Mouse (Mus musculus) layer of hippocampus, adult 9-10 months (tissue): Measurements from ENCODE around the gene Tmem108.
A peak's percentile ranks its signal among the peaks of the same experiment; 100 is the strongest.

Experiments used
- DNase-seq: peaks from one replicate; pipeline ENCODE4 v3.0.0; 2022; ENCODE audit warnings: low spot score

Tmem108 gene

DNA sequence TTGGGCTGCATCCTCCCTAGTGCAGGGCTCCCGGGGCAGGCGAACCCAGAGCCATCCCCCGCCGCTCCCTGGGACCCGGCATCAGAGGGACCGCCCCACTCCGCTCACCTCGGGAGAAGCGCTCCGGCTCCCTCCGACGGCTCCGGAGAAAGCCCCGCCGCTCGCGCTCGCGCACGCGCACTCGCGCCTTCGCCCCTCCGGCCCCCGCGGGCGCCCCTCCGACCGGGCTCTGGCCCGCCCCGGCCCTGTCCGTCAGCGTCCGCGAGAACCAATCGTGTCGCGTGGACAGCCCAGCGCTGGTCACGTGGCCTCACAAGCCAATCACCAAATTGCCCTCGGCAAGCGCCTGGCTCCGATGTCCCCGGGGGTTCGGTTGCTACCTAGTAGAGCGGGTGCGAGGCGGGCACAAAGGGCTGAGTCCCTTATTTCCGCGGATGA is at the start of gene Tmem108:
Gene Tmem108 (minus strand): TSS at position 191 of the 438 bp plus-strand sequence.
- DNase-seq, result peak; percentile 69

DNA sequence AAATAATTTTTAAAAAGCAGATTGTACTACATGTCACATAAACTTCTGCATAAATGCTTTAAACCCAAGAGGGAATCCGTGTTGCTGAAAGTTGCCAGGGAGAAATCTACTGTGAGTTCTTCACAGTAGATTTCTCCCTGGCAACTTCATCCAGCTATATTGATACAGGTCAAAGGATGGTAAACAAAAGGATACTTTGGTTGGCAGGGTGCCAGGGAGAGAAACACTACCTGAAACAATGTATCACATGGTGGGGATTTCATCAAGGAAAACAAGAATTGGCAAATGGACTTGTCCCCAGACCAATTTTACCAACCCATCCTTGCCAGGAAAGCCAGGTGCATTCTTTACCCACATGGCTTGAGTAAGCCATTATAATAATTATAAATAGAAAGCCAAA is 27.4 kb upstream of the Tmem108 start:
- no peak for DNase-seq

DNA sequence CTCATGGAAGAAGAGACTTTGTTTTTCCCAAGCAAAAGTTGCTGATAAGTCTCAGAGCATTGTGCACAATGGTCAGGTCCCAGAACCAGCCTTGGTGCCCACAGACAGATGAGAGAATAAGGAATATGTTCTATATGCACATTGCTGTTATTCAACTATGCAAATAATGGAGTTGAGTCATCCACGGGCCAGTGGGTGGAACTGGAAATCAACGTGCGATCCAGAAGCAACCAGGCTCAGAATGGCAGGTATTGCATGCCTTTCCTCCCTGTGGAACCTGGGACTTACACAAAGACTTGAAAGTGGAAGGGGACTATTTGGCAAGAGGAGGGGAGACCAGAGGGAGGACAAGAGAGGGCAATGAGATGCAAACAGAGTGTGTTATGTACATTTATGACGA is 22.5 kb upstream of the Tmem108 start:
- DNase-seq, result no peak

DNA sequence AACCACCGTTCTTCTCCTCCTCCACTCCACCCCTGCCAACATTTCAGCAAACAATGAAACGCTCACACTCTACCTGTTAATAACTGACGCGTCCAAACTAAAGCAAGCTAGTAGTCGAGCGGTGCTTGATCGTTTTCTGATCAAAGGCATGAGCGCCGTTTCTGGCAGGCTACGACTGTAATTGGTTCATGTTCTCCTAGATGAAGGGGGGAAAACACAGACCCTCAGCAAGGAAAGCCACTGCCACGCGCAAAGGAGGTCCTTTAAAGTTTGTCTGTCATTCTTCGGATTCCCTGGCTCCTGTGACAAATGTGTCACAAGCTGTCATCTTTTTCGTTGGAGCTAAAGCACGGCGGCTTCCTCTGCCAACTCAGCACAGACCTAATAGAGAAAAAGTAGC is 21.6 kb upstream of the Tmem108 start:
- no peak for DNase-seq

DNA sequence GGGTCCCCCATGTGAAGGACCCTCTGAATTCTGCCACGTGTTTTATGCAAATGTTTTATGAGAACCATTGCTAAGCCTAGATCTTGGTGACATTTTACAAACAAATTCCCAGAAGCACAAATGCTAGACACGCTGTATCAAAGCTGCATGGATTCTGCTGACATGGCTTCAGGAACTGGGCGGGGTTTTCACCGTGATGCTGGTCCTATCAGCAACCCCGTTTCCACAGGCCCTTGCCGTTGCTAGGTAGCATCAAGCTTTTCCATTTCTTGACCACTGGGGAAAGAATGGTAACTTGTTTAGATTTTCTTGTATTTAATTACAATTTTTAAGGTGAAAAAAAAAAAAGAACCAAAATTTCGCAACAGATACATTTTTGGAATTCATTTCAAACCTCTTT is 20.7 kb upstream of the Tmem108 start:
- DNase-seq, result no peak

DNA sequence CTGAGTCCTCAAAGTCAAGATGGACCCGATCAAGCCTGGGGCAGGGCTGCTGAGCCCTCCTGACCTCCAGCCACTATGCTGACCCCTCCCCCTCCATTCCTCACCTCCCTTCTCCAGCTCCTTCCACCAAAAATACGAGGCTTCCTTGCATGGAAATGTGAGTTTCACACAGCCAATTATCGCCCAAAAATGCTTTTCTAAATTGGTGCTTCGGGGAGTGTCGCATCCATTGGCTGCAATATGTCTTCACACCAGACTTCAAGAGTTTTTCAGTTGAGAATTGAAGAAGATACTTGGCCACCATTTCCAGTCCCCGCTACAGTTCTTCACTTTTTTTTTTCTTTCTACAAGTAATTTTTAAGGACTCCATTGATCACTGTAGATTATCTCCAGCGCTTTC is 19.8 kb upstream of the Tmem108 start:
- no peak for DNase-seq

DNA sequence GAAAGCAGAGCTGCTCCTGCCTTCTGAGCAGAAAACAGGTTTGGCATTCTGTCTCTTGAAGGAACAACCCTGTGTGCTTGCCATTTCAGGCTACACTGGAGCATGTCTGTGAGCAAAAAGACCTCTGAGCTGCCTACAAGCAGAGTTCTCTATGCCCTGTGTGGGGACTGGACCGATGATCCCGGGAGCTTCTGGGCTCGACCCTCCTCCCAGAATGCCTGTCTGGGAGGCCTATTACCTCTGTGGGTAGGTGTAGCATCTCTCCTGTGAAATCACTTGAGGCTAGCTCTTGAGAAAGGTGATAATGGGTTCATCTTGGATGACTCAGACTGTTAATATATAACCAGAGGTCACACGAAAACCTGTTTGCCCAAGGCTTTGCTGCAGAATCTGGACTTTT is 19.0 kb upstream of the Tmem108 start:
- no peak for DNase-seq

DNA sequence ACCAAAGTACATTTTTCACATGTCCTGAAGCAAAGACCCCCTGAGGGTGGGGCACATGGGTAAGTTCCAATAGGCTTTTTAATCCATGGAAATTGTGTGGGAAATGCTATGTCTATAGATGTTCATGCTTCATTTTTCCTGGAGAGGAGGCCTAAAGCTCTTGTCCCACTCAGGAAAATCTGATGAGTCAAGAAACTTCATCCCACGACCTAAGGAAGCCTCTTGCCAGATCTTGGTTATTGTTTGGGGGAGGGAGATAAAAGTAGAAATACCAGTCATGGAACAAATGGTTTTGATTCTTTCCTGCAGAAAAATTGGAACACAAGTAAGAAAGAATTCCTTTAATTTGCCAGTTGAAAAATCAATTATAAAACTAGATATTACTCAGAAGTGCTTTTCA is 16.5 kb upstream of the Tmem108 start:
- DNase-seq, result no peak

DNA sequence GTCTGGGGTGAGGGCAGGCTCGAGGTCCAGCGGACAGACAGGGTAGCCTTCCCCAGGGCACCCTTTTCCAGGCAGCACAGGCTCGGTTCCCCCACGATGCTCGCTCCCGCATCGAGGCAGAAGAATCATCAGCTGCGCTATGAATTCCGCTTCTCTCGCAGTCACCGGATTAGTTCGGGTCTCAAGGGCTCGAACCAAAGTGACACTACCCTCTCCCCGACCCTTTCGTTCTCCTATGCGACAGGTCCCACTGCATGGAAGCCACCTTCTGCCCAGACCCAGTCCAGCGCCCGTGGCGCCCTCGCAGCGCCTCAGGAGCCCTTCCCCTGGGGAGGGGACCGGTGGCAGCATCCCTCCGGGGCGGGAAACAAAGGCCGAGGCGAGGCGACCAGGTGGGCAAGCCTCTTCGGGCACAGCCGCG is 476 bp downstream of the Tmem108 start:
- no peak for DNase-seq

DNA sequence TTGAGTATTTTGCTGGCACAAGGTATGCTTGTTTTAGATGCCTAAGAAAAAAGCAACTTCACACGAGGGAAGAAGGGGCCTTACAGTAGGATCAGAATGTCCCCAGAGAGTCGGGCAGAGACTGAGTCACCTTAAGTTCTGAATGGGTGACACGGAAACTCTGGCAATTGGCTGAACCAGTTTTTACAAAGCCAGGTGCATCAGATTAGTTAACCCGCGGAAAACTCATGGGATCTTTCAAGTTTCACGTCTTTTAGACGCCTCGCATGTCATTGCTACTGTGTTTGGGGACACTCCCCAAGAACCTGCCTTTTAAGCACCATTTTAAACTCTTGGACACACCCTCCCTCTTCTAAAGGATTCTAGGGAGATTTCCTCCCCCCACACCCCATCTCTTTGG is 1.3 kb downstream of the Tmem108 start:
- no peak for DNase-seq

DNA sequence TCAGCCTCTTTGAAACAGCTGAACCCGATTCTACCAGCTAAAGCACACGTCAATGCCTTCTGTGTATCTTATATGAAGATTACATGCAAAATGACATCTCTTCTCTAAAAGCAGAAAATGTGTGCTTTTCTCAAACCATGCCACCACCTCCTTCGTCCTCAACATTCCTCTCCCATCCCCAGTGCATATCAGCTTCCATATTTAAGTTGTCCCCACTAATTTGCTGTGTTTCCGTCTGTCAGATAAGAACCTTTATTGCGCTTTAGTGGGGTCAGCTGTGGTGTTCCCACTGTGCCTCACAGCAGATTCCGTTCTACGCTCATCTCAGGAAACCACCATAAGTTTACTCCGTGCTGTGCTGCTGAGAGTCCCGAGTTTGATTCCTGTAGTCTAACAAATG is 1.8 kb downstream of the Tmem108 start:
- DNase-seq, result no peak

DNA sequence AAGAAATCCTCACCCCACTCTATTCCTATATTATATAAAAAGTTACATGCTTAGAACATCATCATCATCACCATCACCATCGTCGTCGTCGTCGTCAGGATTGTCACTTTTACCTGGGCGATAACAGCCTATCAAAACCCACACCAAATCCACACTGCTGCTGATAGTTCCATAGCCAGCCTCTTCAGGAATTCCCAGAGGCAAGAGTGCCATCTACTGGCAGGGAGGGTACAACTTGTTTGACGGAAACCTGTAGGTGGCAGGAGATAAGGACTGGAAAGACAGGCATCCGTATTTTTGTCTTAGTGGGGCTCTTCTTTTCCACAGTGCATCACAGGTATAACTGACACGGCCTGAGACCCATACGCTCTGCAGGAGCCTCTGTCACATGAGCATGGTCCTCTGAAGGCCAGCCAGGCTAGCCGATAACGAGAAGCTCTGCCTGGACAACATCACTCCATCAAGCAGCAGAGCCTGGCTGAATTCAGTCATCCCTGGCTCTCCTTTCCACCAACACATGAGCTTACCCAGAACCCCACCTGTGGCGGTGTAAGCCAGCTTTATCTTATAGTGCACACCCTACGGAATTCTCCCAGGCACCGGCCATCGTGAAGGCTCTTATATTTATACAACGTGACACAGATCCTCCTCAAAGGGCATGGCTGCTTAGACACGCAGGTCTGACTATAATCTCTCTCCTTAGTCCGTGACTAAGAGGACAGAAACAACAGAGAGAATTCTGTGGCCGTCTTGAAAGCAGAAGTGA is 2.5 kb downstream of the Tmem108 start:
- DNase-seq, result peak; percentile 84

DNA sequence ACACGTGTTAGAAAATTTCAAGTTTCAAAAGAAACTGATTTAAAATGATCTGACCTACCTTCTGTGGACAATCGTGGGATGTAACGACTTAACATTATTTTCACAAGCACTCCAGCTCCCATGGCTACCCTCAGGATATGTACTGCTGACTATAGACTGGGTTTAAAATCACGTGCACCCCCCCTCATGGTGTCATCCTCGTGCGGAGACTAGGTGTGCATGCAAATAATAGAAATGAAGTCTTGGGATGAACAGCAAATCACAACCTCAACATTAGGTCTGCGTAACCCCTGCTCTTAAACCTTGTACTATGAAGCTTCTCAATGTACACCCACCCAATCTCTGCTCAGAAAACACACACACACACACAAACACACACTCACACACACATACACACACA is 3.4 kb downstream of the Tmem108 start:
- no peak for DNase-seq

DNA sequence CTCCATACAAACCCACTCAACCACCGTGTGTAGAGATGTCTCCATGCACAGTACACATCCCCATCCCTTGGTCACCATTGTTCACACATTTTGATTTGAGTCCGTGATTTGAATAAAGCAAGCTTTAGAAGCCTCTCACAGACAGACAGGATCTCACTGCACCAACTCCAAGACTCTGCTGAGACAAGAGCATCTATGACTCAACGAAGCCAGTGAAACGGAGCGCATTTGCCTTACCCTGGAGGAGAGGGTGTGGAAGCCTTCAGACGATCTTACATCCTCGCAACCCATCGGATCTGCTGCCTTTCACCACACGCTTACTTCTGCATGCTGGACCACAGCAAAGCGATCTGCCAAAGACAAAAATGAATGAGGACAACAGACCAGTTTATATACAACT is 9.0 kb downstream of the Tmem108 start:
- no peak for DNase-seq

DNA sequence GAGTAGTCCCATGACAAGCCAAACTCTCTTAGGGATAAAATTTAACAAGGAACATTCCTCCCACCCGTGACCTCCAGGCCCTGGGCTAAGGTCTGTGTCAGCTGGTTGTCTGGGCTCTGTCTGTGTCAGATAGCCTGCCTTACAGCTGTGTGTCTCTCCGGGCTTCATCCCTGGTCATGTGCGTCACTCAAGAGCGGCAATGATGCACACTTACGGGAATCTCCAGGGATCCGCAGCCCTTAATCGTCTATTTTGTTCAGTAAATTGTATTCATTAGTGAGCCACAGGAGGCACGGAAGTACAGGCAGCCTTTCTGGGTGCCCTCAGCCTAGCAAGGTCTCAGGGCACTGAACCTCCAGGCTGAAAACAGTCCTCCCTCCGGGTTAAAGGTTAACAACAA is 10.1 kb downstream of the Tmem108 start:
- no peak for DNase-seq

DNA sequence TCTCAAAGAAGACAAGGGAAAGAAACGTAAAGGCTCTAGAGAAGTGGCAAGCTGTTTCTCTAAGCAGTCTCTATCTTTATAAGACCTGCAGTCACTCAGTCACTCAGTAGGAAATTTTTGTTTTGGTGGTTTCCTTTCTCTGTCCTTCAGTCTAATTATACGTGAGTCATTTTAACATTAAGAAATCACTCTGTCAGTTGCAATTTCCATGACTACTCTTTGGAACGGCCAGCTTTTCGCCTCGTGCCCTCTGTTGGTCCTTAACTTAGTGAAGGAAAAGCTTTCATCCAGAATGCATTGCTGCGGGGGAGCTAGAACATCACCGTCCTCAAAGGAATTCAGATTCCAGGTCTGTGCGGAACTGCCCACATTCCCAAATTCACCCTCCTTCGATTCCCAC is 11.1 kb downstream of the Tmem108 start:
- no peak for DNase-seq

DNA sequence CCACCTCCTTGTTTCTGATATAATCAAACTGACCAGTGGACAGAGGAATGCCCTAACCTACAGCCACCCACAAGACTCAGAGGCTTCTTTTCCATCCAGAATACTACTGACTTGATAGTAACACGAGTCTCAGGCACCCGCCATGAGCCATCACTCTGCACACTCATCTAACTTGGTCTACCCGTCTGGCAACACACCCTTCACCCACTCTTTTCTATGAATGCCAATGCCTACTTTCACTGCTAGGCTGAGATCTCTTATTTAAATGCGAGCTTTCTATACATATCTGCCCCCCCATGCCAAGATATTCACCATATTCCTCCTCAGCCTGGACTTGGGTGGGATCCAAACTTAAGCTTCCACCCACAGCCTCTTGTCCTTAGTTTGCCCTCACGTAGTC is 15.0 kb downstream of the Tmem108 start:
- DNase-seq, result no peak

DNA sequence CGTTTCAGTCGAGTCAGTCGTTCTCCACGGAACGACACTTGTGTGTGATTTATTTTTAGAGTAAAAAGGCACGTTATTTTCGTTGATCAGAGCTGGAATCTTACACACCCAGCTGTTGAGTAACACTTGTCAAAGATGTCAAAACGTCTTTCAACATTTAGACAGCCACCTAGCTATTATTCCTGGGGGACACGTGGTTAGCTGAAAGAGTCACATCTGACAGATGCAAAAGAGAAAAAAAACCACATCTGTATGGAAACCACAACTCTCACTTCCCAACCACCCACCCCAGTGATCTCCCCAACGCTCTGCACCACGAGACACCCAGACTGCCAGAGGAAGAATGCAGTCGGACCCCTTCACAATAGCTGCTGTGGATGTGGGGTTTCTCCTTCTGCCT is 21.5 kb downstream of the Tmem108 start:
- DNase-seq, result no peak

DNA sequence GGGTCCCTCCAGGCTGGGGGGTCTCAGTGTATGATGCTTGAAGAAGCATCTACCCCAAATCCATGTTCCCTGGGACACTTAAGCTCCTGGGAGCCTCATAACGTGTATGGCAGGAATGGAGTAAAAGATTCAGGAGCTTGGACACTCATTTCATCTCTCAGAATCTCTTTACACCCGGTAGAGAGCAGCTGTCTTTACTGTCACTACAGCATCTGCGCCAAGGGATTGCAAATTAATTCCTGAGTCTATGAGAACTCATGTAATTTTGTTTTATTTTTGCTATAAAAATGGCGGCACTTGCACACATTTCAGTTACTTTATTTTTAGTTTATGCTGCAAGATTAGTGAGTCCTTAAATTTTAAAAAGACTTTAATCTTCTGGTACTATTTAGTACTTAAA is 22.6 kb downstream of the Tmem108 start:
- no peak for DNase-seq

DNA sequence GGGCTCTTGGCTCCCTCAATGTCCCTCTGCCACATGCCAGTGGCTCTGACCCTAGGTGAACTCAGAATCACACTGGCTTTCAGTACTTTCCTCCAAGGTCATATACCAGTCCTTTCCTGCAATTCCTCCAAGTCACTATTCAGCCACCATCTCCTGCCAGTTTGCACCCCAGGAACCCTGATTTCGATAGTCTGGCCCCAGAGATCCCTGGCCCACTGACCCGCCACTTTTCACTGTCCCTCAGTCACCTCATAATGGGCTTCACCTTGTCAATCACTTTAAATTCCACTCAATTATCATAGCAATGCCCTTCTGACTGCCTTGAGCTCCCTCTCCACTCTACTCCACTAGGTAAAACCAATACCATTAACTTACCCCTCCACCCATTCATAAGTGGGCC is 31.9 kb downstream of the Tmem108 start:
- no peak for DNase-seq

DNA sequence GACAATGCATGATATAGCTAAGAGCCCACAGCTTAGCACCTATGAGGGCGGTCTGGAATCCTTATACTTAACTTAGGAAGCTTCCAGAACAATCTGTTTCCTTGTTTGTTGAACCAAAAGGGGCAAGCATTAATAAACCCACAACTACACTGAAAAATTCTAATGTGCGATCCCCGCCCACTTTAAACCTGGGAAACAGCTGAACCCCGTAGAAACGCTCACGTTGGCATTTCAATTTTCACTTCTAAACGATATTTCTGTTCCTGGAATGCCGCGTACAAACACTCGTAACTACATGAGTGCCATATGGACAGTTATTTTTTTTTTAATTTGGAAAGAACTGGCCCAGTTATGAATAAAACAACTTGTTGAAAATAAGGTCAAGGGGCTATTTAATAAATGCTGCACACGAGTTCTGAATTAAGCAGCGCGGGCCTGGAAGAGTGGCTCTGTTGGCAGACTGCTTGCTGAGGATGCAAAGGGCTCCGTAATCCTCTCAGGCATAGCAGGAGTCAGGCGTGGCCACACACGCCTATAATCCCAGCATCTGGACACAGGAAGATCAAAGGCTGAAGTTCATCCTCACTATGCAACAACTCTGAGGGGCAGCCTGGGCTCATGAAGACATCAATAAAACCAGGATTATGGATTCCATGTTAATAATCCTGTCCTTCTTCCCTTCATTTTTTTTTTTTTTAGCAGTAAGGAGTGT is 34.7 kb downstream of the Tmem108 start:
- DNase-seq, result peak; percentile 40

DNA sequence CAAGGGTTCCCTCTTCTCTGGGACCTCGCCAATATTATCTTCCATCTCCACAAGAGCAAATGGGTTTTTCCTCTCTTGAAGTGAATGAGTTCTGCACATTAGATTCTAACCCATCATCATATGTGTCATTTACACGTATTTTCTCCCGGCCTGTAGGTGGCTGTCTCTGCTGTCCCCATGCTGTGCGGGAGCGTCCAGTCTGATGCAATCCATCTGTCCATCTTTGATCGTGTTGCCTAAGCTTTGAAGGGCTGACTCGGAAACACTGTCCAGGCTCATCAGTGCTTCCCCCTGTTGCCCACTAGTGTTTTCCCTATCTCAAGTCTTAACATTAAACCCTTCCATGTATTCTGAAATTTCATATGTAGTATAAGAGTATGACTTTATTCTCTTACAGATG is 36.1 kb downstream of the Tmem108 start:
- DNase-seq, result no peak

DNA sequence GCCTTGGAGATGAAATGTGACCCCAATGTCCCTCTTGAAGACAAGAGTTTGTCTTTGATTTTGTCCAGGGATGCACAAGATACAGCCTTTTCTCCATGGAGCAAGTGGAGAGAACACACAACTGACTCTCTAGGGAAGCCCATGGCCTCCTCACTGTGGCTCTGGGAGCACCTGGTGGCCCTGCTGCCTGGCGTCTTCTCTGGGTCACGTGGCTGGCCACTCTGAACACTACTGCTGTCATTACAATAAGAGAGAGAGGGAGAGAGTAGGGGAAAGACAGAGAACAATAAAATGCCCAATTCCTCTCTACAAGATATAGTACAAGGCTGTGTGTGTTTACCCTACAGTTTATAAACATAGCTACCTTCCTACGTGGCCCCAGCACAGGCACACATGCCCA is 40.2 kb downstream of the Tmem108 start:
- no peak for DNase-seq

DNA sequence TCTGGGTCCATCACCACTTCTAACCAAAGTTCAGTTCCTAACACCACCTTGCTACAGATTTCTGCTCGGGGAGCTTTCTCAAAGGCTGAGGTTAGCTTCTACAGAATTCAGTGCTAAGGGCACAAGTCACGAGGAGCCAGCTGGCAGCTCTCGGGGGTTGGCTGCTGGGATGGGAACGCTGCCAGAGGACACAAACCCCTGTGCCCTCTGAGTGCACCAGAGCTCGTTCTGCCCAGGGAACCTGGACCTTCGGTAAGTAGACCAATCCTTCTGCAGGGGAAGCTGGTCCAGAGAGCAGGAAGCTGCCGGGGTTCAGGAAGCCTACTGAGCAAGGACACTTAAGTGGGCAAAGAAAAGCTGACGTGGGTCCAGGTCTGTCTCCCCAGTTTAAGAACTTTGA is 40.6 kb downstream of the Tmem108 start:
- DNase-seq, result no peak
